Mouse (Mus musculus) erythroid progenitor cell, adult 5-6 weeks (primary cell): ENCODE results near the gene Dbndd2. TPM values are rescaled to one million over a fixed set of nuclear protein-coding genes. Genes with fewer than 3 reads are reported as not detected.

ENCODE experiments used
- ATAC-seq: replicated peaks from 2 replicates; pipeline ENCODE4 v1.8.0; 2016; ENCODE audit warnings: moderate number of reproducible peaks, mild to moderate bottlenecking, moderate TSS enrichment, inconsistent platforms; ENCODE audit not compliant: poor library complexity, low FRiP score, severe bottlenecking
- total RNA-seq, 2 experiments: library from RNA; stranded (forward) in 1 of 2; stranded (reverse) in 1 of 2; fragments of 150-400 nt in 1 of 2; fragments of 186-747, 209-891 nt in 1 of 2; gene quantifications; 2 replicates each; pipeline versions ENCODE4 v1.2.3 to v1.2.4; 2015 to 2017; ENCODE audit warnings: low replicate concordance in 2 of 2

The Dbndd2 gene
- total RNA-seq (2015; ENCODE audit: low replicate concordance) (6.3 TPM in 1 of 2 replicates, not detected in the other), total RNA-seq (2017; ENCODE audit: low replicate concordance) (0.61 TPM in 1 of 2 replicates, not detected in the other)

GRCm38 (mm10) chr2:164485681-164486257 is at the start of gene Dbndd2:
TSS of gene Dbndd2 (plus strand) at chr2:164486106.
- ATAC-seq: 0 out of 2 replicates have a peak, but pooled peaks have one; percentile 26

- no peak for ATAC-seq
Observed at GRCm38 (mm10) chr2:164436215-164436913, 49.5 kb upstream of the Dbndd2 start.

GRCm38 (mm10) chr2:164436961-164437360 is 48.9 kb upstream of the Dbndd2 start:
- no peak for ATAC-seq

- no peak for ATAC-seq
Observed at GRCm38 (mm10) chr2:164437710-164438109, 48.2 kb upstream of the Dbndd2 start.

- no peak for ATAC-seq
Observed at GRCm38 (mm10) chr2:164438257-164438656, 47.6 kb upstream of the Dbndd2 start.

GRCm38 (mm10) chr2:164439001-164439421 is 46.9 kb upstream of the Dbndd2 start:
- no peak for ATAC-seq

- ATAC-seq: no peak
Observed at GRCm38 (mm10) chr2:164440314-164440713, 45.6 kb upstream of the Dbndd2 start.

GRCm38 (mm10) chr2:164441155-164441554 is 44.8 kb upstream of the Dbndd2 start:
- no peak for ATAC-seq

GRCm38 (mm10) chr2:164441731-164442130 is 44.2 kb upstream of the Dbndd2 start:
- ATAC-seq: no peak

GRCm38 (mm10) chr2:164442315-164443050 is 43.4 kb upstream of the Dbndd2 start:
- ATAC-seq: no peak

GRCm38 (mm10) chr2:164443051-164443437 is 42.9 kb upstream of the Dbndd2 start:
- ATAC-seq: no peak

- ATAC-seq: no peak
Observed at GRCm38 (mm10) chr2:164443460-164444000, 42.4 kb upstream of the Dbndd2 start, which contains the start of gene Sdc4. TSS of gene Sdc4 (minus strand) at chr2:164443887.

GRCm38 (mm10) chr2:164444701-164445100 is 41.2 kb upstream of the Dbndd2 start:
- ATAC-seq: no peak

- ATAC-seq: no peak
Observed at GRCm38 (mm10) chr2:164445399-164446085, 40.4 kb upstream of the Dbndd2 start.

- ATAC-seq: no peak
Observed at GRCm38 (mm10) chr2:164446086-164446469, 39.8 kb upstream of the Dbndd2 start.

- no peak for ATAC-seq
Observed at GRCm38 (mm10) chr2:164448140-164448539, 37.8 kb upstream of the Dbndd2 start.

GRCm38 (mm10) chr2:164448921-164449320 is 37.0 kb upstream of the Dbndd2 start:
- no peak for ATAC-seq

- ATAC-seq: no peak
Observed at GRCm38 (mm10) chr2:164449341-164450042, 36.4 kb upstream of the Dbndd2 start.

GRCm38 (mm10) chr2:164452000-164452676 is 33.8 kb upstream of the Dbndd2 start:
- no peak for ATAC-seq
